Mouse (Mus musculus) retina, postnatal 1 day (tissue): ENCODE results near the gene Papolb.

Source experiments
- DNase-seq: peaks from one replicate; pipeline ENCODE4 v3.0.0-alpha.2; 2012

Gene Papolb

DNA sequence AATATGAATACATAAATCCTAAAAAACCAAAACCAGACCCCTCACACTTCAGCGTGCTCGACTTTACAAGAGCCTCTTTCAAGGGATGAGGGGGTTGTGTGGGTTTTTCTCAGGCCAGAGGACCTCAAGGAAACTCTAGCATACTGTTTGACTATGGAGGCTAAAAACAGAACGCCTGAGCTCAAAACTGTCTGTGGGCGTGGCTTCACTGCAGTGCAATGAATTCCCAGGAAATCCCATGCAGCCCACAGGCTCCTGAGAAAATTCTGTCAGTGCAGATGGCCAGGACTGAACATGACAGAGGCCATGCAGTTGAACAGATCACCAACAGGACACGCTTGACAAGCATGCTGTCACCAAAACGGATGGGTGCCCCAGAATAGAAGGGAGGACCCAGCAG is 10.9 kb downstream of the Papolb start:
- DNase-seq, result no peak

DNA sequence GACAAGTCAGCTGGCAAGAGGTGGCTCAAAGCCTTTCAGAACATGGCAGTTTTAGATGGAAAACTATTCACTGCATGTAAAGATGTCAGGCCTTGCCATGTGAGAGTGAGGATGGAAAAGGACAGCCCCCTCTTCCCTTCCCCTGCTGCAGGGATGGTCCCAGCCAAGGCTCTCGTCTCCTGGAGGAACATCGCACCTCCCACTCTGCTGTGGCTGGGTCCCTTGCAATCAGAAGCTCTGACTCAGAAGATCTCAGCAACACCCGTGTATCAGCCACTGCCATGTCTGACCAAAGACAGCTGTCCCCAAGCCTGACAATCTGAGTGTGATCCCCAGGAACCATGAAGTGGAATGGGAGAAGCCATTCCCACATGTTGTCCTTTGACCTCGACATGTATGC is 17.8 kb downstream of the Papolb start:
- no peak for DNase-seq

GRCm38 (mm10) chr5:142510061-142510414 is 19.8 kb downstream of the Papolb start:
- DNase-seq, result no peak

- peak; percentile 38 for DNase-seq
These were observed 20.5 kb downstream of the Papolb start for GRCm38 (mm10) chr5:142509141-142510060.

DNA sequence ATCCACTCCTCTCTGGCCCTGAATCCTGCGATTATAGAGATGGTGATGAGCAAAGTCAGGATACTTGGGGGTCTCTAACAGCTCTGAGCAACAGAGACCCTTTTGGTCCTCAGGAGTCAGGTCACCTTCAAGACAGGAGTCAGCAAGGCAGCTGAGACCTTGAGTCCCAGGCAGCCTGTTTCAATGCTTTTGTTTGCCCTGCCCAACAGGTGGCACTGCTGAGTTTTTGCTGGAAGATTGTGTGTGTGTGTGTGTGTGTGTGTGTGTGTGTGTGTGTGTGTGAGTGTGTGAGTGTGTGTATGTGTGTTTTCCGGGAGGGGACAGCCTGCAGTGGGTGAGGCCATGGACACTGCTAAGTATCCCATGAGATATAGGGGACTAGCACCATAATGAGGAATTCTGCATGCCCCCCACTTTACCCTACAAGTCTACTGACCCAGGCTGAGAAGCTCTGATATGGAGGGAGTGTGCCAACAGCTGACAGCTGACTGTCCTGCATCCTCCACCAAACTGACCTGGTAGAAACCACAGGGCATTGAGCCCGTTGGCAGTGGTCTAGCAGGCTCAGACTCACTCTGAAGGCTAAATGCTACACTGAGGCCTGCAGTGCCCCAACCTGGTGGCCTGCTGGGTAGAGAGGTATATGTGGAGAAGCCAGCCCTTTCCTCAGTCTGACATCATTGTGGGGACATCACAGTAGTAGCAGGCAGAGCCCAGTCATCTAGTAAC is 24.0 kb downstream of the Papolb start:
- peak; percentile 36 for DNase-seq

DNA sequence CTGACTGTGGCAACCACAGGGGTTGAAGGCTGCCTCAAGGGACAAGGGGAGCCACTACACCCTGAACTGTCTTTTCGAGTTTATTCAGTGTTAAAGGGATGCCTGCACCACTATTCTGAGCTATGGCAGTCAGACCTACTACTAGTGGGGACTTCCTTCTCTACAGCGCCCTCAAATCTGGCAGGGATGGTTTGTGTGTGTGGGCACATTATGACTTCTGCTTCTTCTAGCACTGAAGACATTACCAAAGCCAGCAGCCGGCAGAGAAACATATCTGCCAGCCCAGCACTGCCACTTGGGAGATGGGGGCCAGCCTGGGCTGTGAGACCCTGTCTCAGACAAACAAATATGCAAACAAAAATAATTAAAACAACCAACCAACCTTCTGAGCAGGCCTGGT is 25.7 kb downstream of the Papolb start:
- no peak for DNase-seq

GRCm38 (mm10) chr5:142502414-142502813 is 27.5 kb downstream of the Papolb start:
- peak; percentile 93 for DNase-seq

DNA sequence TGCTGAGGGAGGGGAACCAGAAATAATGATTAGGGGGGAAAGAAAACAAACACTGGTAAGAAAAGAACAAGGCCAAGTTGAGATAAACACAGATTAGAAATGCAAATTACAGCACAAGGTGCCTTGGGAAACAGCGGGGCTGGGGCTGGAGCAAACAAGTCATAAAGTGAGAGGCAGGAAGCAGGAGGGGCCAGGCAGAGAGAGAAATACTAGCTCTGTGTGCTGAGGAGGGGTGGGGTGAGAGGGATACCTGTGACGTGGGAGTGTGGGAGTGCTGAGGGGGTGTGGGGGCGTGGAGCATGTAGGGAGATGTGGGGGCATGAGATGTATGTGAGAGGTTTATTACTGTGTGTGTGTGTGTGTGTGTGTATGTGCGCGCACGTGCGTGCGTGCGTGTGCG is 29.0 kb downstream of the Papolb start:
- no peak for DNase-seq

DNA sequence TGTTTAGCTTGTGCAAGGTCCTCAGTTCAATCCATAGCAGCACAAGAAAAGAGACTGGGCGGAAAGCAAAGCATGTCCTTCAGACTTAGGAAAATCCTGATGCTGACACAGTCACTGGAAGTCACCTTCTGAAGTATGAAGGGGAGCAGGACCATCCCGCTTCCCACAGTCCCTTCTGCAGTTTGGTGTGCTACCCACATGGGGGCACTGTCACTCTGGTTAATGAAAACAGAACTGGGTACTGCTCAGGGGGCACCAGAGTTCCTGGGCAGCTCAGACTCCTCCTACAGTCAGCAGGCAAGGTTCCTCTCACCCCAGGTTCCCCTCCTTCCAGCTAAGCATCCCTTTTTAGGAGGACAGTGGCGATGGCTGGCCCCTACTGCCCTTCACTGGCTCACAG is 30.9 kb downstream of the Papolb start:
- DNase-seq, result peak; percentile 76

DNA sequence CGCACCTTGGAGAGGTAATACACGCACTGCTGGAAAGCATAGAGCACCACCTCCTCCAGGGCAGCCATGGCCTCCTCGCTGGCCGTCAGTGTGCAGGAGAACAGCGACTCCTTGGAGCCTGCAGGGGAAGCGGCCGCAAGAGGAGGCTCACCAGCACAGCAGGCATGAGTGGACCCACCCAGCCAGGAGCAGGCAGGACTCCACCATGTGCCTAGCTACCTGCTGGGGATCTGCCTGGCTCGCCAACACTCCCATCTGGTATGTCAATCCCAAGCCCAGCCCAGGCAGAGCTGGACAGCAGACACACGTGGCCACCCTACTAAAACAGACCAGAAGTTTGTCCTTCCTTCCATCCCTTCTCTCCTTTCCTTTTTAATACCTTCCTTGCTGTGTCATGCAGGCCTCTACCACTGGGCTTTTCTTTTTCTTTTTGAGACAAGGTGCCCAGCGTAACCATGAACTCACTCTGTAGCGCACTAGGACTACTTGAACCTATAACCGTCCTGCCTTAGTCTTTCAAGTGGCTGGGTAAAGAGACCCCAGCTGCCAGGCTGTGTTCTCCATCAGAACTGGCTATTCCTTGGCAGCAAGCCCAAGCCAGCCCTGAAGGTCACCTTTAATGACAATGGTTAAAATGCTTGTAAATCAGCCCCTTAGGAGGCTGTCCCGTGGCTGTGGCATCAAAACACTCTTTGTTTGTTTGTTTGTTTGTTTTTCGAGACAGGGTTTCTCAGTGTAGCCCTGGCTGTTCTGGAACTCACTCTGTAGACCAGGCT is 34.4 kb downstream of the Papolb start:
- no peak for DNase-seq

DNA sequence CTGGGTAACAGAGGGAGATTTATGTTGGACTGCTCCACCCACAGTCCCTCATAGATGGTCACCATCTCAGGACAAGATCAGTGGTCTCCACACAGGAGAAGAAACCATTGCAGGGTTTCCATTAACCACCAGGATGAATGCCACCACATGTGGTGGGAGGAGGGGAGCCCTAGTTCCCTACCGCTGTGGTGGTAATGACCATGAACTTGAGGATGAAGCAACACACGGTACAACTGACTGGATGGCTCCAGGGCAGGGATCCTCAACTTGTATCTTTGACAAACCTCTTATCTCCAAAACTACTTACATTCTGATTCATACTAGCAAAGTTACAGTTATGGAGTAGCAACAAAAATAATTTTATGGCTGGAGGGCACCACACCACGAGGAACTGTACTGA is 36.6 kb downstream of the Papolb start:
- DNase-seq, result no peak

DNA sequence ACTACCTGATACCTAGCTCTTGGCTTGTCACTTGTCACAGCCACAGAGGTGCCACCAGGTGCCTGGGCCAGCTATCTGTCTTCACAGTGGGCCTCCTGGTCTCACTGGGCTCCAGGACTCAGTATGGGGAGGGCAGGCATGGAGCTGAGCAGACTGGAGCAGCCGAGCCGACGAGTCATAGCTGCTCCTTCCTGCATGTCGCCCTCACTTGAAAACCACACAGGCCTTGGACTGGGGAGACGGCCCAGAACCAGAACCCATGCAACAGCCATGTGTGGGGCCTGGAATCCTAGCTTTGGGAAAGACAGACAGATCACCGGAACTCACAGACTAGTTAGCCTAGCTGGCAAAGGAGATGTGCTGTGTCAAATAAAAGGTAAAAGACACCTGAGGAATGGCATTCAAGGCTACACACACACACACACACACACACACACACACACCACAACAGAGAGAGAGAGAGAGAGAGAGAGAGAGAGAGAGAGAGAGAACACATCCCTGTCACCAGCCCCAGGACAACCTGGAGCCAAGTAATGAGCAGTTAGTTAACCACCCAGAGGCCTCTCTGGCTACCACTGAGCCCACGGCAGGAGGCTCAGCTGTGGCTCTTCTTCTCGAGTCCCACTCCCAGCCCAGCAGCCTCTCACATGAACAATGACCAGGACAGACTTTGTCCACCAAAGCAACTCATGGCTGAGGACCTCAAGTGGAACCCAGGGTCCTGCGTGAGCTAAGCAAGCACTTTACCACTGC is 39.7 kb downstream of the Papolb start:
- DNase-seq, result no peak

DNA sequence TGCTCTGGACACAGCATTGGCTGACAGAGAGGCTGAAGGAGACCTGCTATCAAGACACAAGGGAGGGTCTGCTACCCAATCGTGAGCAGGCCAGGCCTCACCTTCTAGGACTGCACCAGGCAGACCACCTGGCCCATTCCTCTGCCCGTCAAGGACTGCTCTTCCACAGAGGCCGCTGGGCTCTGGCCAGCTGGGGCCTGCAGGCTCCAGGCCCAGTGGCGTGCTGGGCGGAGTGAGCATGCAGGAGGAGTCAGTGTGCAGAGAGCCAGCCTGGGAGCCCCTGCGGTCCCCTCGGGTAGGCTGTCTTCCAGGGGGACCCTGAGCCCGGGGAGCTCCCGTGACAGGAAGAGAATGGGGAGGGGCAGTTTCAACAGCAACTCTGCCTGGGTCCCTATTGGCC is 43.2 kb downstream of the Papolb start:
- DNase-seq, result no peak

DNA sequence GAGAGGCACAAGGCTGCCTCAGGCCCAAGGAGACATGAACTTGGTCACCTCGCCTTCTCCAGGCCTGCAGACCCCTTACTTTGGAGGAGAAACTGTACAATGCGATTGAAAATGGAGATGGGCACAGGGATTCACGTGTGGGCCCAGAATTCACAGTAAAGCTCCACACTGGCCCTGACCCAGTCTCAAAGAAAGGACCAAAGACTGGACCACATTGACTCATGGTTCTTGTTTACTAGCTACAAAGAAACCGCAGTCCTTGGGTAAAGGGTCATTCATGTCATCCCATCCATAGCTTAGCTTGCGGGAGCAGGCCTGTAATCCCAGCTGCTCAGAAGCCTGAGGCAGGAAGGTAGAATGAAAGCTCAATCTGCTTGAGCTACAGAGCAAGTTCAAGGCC is 46.3 kb downstream of the Papolb start:
- no peak for DNase-seq

GRCm38 (mm10) chr5:142482512-142482911 is 47.4 kb downstream of the Papolb start:
- DNase-seq, result no peak

GRCm38 (mm10) chr5:142478829-142479435 is 50.9 kb downstream of the Papolb start:
- peak; percentile 82 for DNase-seq

DNA sequence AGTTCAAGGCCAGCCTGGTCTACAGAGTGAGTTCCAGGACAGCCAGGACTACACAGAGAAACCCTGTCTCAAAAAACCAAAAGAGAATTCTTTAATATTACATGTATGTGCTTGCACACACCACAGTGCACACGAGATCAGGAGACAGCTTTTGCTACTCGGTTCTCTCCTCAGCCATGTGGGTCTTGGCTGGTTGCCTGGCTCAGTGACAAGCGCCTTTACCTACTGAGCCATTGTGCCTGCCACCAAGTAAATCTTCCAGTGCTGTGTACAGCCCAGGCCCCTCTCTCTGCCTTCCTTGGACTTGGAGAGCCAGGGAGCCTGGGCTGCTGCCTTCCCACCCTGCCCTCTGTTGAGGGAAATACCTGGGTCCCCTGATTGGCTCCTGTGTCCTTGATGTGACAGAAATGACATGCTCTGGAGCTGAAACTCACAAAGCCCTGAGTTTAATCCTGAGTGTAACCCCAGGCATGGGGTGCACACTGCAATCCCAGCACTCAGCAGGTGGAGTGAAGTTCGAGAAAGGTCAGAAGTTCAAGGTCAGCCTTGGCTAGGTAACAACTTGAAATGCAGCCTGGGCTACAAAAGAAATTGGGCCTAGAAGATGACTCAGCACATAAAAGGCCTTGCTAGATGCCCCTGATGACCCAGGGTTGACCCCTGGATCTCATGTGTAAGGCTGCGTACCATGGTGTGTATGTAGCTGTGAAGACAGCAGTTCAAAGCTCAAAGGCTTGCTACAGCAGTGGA is 51.8 kb downstream of the Papolb start:
- no peak for DNase-seq

DNA sequence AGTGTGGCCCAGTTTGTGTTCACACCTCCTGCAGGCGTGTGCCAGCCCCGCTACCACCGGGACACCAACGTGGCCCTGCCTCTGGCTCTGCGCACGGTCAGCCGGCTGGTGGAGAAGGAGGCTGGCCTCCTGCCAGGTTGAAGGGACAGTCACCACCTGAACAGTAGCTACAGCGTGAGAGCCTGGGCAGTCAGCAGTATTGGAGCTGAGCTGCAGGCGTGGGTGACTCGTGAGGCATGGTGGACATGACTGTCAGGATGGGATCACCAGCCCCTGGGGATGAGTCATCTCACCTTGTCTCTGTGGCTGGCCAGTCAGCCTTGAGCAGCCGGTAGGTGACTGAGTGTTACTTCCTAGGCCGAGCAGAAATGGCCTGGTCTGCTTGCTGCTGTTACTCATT is 52.5 kb downstream of the Papolb start:
- no peak for DNase-seq
